21 mouse cellular contexts compared by ENCODE assay signal in the genomic region with DNA sequence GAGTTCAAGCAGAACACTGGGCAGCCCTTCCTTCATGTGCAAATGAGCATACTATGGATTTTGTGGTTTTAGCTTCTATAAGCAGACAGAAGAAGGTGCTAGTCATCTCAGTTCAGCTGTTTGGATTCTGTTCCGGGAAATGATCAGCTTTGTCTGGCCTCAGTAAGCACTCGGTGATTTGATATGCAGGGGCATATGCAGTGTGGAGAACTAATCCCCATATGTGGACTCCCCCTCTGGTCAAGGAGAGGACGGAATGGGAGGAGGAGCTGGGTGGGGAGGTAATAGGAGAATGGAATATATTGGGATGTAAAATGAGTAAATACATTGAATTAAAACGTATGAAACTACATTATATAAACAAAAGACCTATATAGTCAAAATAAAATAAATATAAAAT.
"Had no signal": no experiment of that assay in that cellular context is flagged by ENCODE, and none has a peak within 500 bp of the region (broad histone marks: within the 10 kb centered on the region; RNA-seq: fewer than 3 reads in every experiment).

No protein-coding gene starts in this region.

- H3K4me2 ChIP-seq: liver, embryonic 12.5 days; liver, embryonic 15.5 days had no signal

- H3K36me3 ChIP-seq: liver, embryonic 12.5 days; liver, embryonic 15.5 days had no signal

- H3K9ac ChIP-seq: liver, embryonic 12.5 days; liver, embryonic 15.5 days had no signal

- H3K27ac ChIP-seq: hindbrain, postnatal 0 days; liver, embryonic 12.5 days; liver, embryonic 15.5 days; macrophage; stomach, postnatal 0 days had no signal

- H3K27me3 ChIP-seq: liver, embryonic 12.5 days; liver, embryonic 15.5 days had no signal

- H3K9me3 ChIP-seq: liver, embryonic 12.5 days; liver, embryonic 15.5 days had no signal

- H3K4me3 ChIP-seq: liver, embryonic 12.5 days; liver, embryonic 15.5 days; myocyte had no signal

- ATAC-seq: hindbrain, postnatal 0 days; inflammation-experienced regulatory T-cells, adult 6 months; intestine, embryonic 16.5 days; liver, embryonic 12.5 days; midbrain, embryonic 16.5 days had no signal

- DNase-seq: kidney, adult 2 months; kidney, postnatal 4 days; left cerebral cortex, postnatal 4 days; liver; lung, adult 18-20 months; lung, postnatal 14 days; right cerebral cortex, adult 18-20 months; right cerebral cortex, postnatal 14 days; right cerebral cortex, postnatal 4 days; thymus, adult 2 months; thymus, postnatal 14 days; thymus, postnatal 4 days had no signal

- H3K4me1 ChIP-seq: liver, embryonic 12.5 days; liver, embryonic 15.5 days had no signal
